Comparison of ENCODE assay signal across 8 mouse cellular contexts in genomic region chr5:117413507-117414501, GRCm38 (mm10). TPM values are rescaled to one million over a fixed set of nuclear protein-coding genes. Genes with fewer than 3 reads are reported as not detected.
DNase-seq lines count a peak whose midpoint lies in the region; ATAC-seq and TF ChIP-seq lines count a peak whose summit lies in the region.

Gene Ksr2, plus strand, starts transcription at chr5:117414000.

- TF ChIP-seq CTCF in intestine, postnatal 0 days (IDR thresholded peaks at IDR 0.05; ENCODE audit: low read depth), result no peak

- peak within 1 kb of the TSS; percentile 96 for H3K27ac ChIP-seq in forebrain, embryonic 16.5 days (ENCODE audit: low read length)
- H3K27ac ChIP-seq in intestine, postnatal 0 days (ENCODE audit: low read depth, low read length), result no peak within 1 kb of the TSS
- H3K27ac ChIP-seq in stomach, embryonic 15.5 days, result peak within 1 kb of the TSS; percentile 7; the same call in 1 of the 2 replicates

- DNase-seq in gastrocnemius, postnatal 10 days, result peak; percentile 18
- no peak for DNase-seq in gastrocnemius, postnatal 36 days
- DNase-seq in cerebellum, adult 11-12 months, result peak; percentile 86
- peak; percentile 75 to 85 for DNase-seq in left cerebral cortex, postnatal 36 days (ENCODE audit: low spot score in 2 of 2)

- H3K36me3 ChIP-seq in forebrain, embryonic 16.5 days (ENCODE audit: control insufficient read depth, insufficient read depth), result no peaks in the 10 kb centered on the region
- no peaks in the 10 kb centered on the region for H3K36me3 ChIP-seq in intestine, postnatal 0 days (ENCODE audit: control insufficient read depth, insufficient read depth)
- no peaks in the 10 kb centered on the region for H3K36me3 ChIP-seq in stomach, embryonic 15.5 days

- peak within 1 kb of the TSS; percentile 84 for H3K9ac ChIP-seq in forebrain, embryonic 16.5 days (replicated peaks; ENCODE audit: low read depth, low read length)
- 0 out of 2 replicates have a peak within 1 kb of the TSS, but pooled peaks have one; percentile 31 for H3K9ac ChIP-seq in intestine, postnatal 0 days (ENCODE audit: low read depth, low read length)
- H3K9ac ChIP-seq in stomach, embryonic 15.5 days, result 0 out of 2 replicates have a peak within 1 kb of the TSS, but pooled peaks have one; percentile 23

- intact Hi-C loops in gastrocnemius, postnatal 36 days (cut with DNase I), result no loop called here
- intact Hi-C loops in left cerebral cortex, postnatal 36 days (cut with DNase I), result loop anchor here (1.0 to 5.0 kb wide), 4 partner anchors 57 to 297 kb away; partner anchors contain the start of genes Suds3 and Wsb2

- no peaks in the 10 kb centered on the region; the same call in 1 of the 2 replicates for H3K27me3 ChIP-seq in forebrain, embryonic 16.5 days (replicated peaks; ENCODE audit: control insufficient read depth, insufficient read depth, low read length)
- H3K27me3 ChIP-seq in intestine, postnatal 0 days (replicated peaks; ENCODE audit: control insufficient read depth, insufficient read depth, low read length), result peaks cover 27% of the 10 kb centered on the region
- H3K27me3 ChIP-seq in stomach, embryonic 15.5 days (replicated peaks), result peaks cover 36% of the 10 kb centered on the region

- peak within 1 kb of the TSS; percentile 74 for H3K4me2 ChIP-seq in forebrain, embryonic 16.5 days (ENCODE audit: low read length)
- peak within 1 kb of the TSS; percentile 96 for H3K4me2 ChIP-seq in intestine, postnatal 0 days (replicated peaks; ENCODE audit: low read depth)
- peak within 1 kb of the TSS; percentile 88 for H3K4me2 ChIP-seq in stomach, embryonic 15.5 days

- H3K4me3 ChIP-seq in forebrain, embryonic 16.5 days (replicated peaks; ENCODE audit: low read length), result peak within 1 kb of the TSS; percentile 77
- H3K4me3 ChIP-seq in intestine, postnatal 0 days (ENCODE audit: low read depth, low read length), result peak within 1 kb of the TSS; percentile 57
- peak within 1 kb of the TSS; percentile 56 for H3K4me3 ChIP-seq in stomach, embryonic 15.5 days (replicated peaks)

- peaks cover 14% of the 10 kb centered on the region for H3K4me1 ChIP-seq in forebrain, embryonic 16.5 days (replicated peaks; ENCODE audit: control insufficient read depth, insufficient read depth, low read length)
- H3K4me1 ChIP-seq in intestine, postnatal 0 days (replicated peaks; ENCODE audit: control insufficient read depth, insufficient read depth, low read length), result no peaks in the 10 kb centered on the region
- peaks cover 4% of the 10 kb centered on the region; the same call in 1 of the 2 replicates for H3K4me1 ChIP-seq in stomach, embryonic 15.5 days

- WGBS in forebrain, embryonic 16.5 days, result under 1% methylated on average over 85 of the region's 89 CpGs
- under 1% methylated on average over 71 of the region's 89 CpGs for WGBS in intestine, postnatal 0 days
- under 1% methylated on average over 77 of the region's 89 CpGs for WGBS in stomach, embryonic 15.5 days

- no peaks in the 10 kb centered on the region for H3K9me3 ChIP-seq in forebrain, embryonic 16.5 days (ENCODE audit: control insufficient read depth, low read length)
- no peaks in the 10 kb centered on the region for H3K9me3 ChIP-seq in intestine, postnatal 0 days (ENCODE audit: control insufficient read depth)
- H3K9me3 ChIP-seq in stomach, embryonic 15.5 days, result no peaks in the 10 kb centered on the region

- peak; percentile 95 for ATAC-seq in forebrain, embryonic 16.5 days
- ATAC-seq in intestine, postnatal 0 days, result peak; percentile 82
- peak; percentile 58 for ATAC-seq in megakaryocyte-erythroid progenitor cell, adult 5-6 weeks (replicated peaks; ENCODE audit: low FRiP score, low TSS enrichment, poor library complexity, severe bottlenecking)
- ATAC-seq in stomach, embryonic 15.5 days (ENCODE audit: insufficient read depth, low FRiP score, low read depth), result peak; percentile 78

RNA-seq across cellular contexts. Expression of gene Ksr2, which starts in this region (rescaled TPM):
- under 1 TPM; 0.16 to 0.27 TPM for total RNA-seq in gastrocnemius, postnatal 10 days (2021)
- under 1 TPM; 0.03 to 0.07 TPM for total RNA-seq in gastrocnemius, postnatal 36 days (2021)
- polyA plus RNA-seq in forebrain, embryonic 16.5 days (2015; fragmentation: Nextera tagmentation; extraction: Ambion mirVana), result 4.3 and 7.5 TPM in 2 replicates
- polyA plus RNA-seq in intestine, postnatal 0 days (2015; fragmentation: Nextera tagmentation; extraction: Ambion mirVana), result 0.12 and 0.24 TPM in 2 replicates
- total RNA-seq in left cerebral cortex, postnatal 36 days (2021), result 10 to 100 TPM; 35.0 to 44.3 TPM
- total RNA-seq in megakaryocyte-erythroid progenitor cell, adult 5-6 weeks (2014; fragmentation: Nextera tagmentation), result 0.25 TPM in 1 of 2 replicates, not detected in the other
- total RNA-seq in megakaryocyte-erythroid progenitor cell, adult 5-6 weeks (2017), result not detected in 2 replicates
- 0.44 and 0.73 TPM in 2 replicates for polyA plus RNA-seq in stomach, embryonic 15.5 days (2015; fragmentation: Nextera tagmentation; extraction: Ambion mirVana)

Comparison
In these comparisons a context has a peak if more than half of its experiments do, and no peak if none do; other contexts are left out.
1. RNA of gene Ksr2 (total RNA-seq): 35.0 to 44.3 TPM in left cerebral cortex, postnatal 36 days; 0.16 to 0.27 TPM in gastrocnemius, postnatal 10 days, 0.03 to 0.07 TPM in gastrocnemius, postnatal 36 days and 0.25 TPM in megakaryocyte-erythroid progenitor cell, adult 5-6 weeks; every median in the first group is over 10 times any median in the second.
2. Peak in DNase-seq in gastrocnemius, postnatal 10 days; RNA of the gene not detected or under 1 TPM.
3. Peak in ATAC-seq, H3K4me3 ChIP-seq, H3K9ac ChIP-seq and H3K4me2 ChIP-seq in intestine, postnatal 0 days; RNA of the gene not detected or under 1 TPM.
4. Peak in ATAC-seq in megakaryocyte-erythroid progenitor cell, adult 5-6 weeks; RNA of the gene not detected or under 1 TPM.
5. Peak in ATAC-seq, H3K4me3 ChIP-seq, H3K27ac ChIP-seq, H3K9ac ChIP-seq and H3K4me2 ChIP-seq in stomach, embryonic 15.5 days; RNA of the gene not detected or under 1 TPM.
6. DNase-seq: peak in cerebellum, adult 11-12 months (single experiment) and left cerebral cortex, postnatal 36 days (2 of 2); none in gastrocnemius, postnatal 36 days (0 of 2).
7. H3K9ac ChIP-seq: peak in every context shown above with its lines; median percentile 84 in forebrain, embryonic 16.5 days; 31 in intestine, postnatal 0 days; 23 in stomach, embryonic 15.5 days.
8. Peak in every context shown above with its lines, with median percentiles within 50 percentile points of each other: ATAC-seq, H3K4me2 ChIP-seq and H3K4me3 ChIP-seq.